Mouse (Mus musculus): ENCODE measurements around the gene Syn2.

- no peak for TF ChIP-seq TAL1 (conservative IDR thresholded peaks at IDR 0.05; ENCODE audit: low read depth, low read length)
- no peak for TF ChIP-seq CTCF (IDR thresholded peaks at IDR 0.05; ENCODE audit: low read depth, low read length)
Measured at GRCm38 (mm10) chr6:115307134-115307533, 172.4 kb downstream of the Syn2 start.

Measured in G1E (cell line).